Mouse (Mus musculus): ENCODE measurements at regions not wholly inside any gene's neighbourhood (a gene's known extent, or its start where the extent isn't known, plus 50 kb on each side); places are given as distances from the start of the nearest gene placed in this dataset.

DNA sequence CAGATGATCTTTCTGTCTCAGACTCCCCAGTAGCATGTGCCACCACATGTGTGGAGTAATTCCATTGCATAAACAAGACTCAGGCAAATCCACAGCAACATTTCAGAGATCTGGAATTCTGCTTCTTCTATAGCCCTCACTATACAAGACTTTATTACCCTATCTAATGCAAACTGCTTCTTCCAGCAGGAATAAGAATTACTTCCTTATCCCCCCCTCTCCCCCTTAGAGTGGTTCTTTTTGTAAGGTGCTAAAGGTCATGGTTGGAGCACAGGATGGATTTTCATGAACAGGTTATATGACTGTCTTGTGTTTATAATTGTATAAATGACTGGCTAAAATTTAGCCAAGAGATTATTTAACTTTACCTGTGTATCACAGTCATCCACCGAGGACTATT is 5037.4 kb downstream of the 9330182O14Rik start:
- TF ChIP-seq CTCF (conservative IDR thresholded peaks at IDR 0.05; ENCODE audit: low read length) (no peak), NANOG (IDR thresholded peaks at IDR 0.05; ENCODE audit: borderline replicate concordance, low read length) (no peak), POU5F1 (IDR thresholded peaks at IDR 0.05; ENCODE audit: borderline replicate concordance, low read length) (no peak)
- Histone ChIP-seq H3K4me3 (replicated peaks; ENCODE audit: low read length) (no peak overlapping the region), H3K4me1 (replicated peaks; ENCODE audit: low read depth, low read length) (no peaks in the 10 kb centered on the region)

DNA sequence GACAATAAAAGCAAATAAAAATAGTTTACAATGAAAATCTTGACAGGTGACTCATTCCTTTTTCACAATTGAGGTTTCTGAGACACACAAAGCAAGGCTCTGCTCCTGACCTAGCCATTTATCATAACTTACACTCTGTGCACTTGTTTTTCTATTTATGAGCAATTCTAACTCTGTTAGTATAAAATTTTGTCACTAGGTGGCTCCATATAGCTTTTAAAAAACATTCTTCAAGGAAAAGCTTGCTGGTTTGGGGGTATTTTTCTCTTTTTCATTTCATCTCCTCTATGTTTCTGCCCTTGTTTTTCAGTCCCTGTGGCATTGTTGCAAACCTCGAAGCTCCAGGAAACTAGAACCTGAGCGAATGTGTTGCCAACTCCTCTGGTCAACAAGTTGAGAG is 5044.2 kb downstream of the 9330182O14Rik start:
- no peaks in the 10 kb centered on the region for H3K4me1 ChIP-seq (replicated peaks; ENCODE audit: low read depth, low read length)
- no peaks in the 10 kb centered on the region for H3K9me3 ChIP-seq (ENCODE audit: low read length)
- H3K36me3 ChIP-seq (ENCODE audit: insufficient read depth, low read length), result no peaks in the 10 kb centered on the region
- no peaks in the 10 kb centered on the region for H3K27me3 ChIP-seq (ENCODE audit: insufficient read depth, low read length)
- 0 out of 2 replicates have a peak, but pooled peaks have one; percentile 12 for TF ChIP-seq CTCF (conservative IDR thresholded peaks at IDR 0.05; ENCODE audit: low read length)
- TF ChIP-seq POU5F1 (IDR thresholded peaks at IDR 0.05; ENCODE audit: borderline replicate concordance, low read length), result no peak
- H3K4me3 ChIP-seq (replicated peaks; ENCODE audit: low read length), result no peak overlapping the region

More for the DNA sequence above, 5037.4 kb downstream of the 9330182O14Rik start:
- Histone ChIP-seq H3K36me3 (ENCODE audit: insufficient read depth, low read length) (no peaks in the 10 kb centered on the region), H3K9me3 (ENCODE audit: low read length) (no peaks in the 10 kb centered on the region), H3K27me3 (ENCODE audit: insufficient read depth, low read length) (no peaks in the 10 kb centered on the region)

DNA sequence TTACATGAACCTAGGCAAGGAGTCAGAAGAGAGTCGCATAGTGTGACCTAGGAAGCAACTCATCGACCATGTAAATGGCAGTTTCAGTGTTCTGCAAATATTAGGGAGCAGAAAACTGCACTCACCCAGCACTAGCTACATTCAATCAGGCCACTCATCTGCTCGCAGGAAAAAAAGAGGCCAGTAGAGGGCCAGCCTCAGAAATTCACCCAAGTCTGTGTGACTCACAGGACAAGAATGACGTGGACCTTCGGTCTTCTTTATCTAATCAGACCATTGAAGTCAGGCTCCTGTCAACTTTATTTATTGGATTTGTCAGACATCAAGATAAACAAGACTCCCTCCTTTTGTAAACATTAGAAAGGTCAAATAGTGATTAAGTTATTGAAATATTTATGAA is 5046.0 kb downstream of the 9330182O14Rik start:
- H3K4me1 ChIP-seq (replicated peaks; ENCODE audit: low read depth, low read length), result no peaks in the 10 kb centered on the region
- TF ChIP-seq POU5F1 (IDR thresholded peaks at IDR 0.05; ENCODE audit: borderline replicate concordance, low read length), result no peak
- TF ChIP-seq CTCF (conservative IDR thresholded peaks at IDR 0.05; ENCODE audit: low read length), result peak; percentile 21

More for the DNA sequence above, 5046.0 kb downstream of the 9330182O14Rik start:
- Histone ChIP-seq H3K36me3 (ENCODE audit: insufficient read depth, low read length) (no peaks in the 10 kb centered on the region), H3K27me3 (ENCODE audit: insufficient read depth, low read length) (no peaks in the 10 kb centered on the region), H3K9me3 (ENCODE audit: low read length) (no peaks in the 10 kb centered on the region), H3K4me3 (replicated peaks; ENCODE audit: low read length) (no peak overlapping the region)
